Mouse (Mus musculus) lung, postnatal 0 days (tissue): ENCODE data around the gene Chtop. TPM values are rescaled to one million over a fixed set of nuclear protein-coding genes. Genes with fewer than 3 reads are reported as not detected.
A peak's percentile ranks its signal among the peaks of the same experiment; 100 is the strongest.

Experiments used
- ATAC-seq: fragments of 200-750 bp; cut with Nextera tagmentation; 2 replicates; pipeline ENCODE4 v1.8.0; 2017; ENCODE audit warnings: moderate library complexity
- DNase-seq: peaks from one replicate; pipeline ENCODE4 v3.0.0-alpha.2; 2016; ENCODE audit warnings: low spot score
- H3K27ac ChIP-seq: fragments of 300-500 bp; sonication (generic); 2 replicates; pipeline ENCODE4 v1.5.1; 2014; ENCODE audit warnings: antibody characterized with exemption, mild to moderate bottlenecking, low read length, mixed read lengths
- H3K27me3 ChIP-seq: fragments of 300-500 bp; sonication (generic); replicated peaks from 2 replicates; pipeline ENCODE4 v1.6.1; 2014; ENCODE audit warnings: low read length, mixed read lengths; ENCODE audit not compliant: insufficient read depth
- H3K36me3 ChIP-seq: fragments of 300-500 bp; sonication (generic); 2 replicates; pipeline ENCODE4 v1.6.1; 2014; ENCODE audit warnings: low read length, mixed read lengths; ENCODE audit not compliant: insufficient read depth
- H3K4me1 ChIP-seq: fragments of 300-500 bp; sonication (generic); 2 replicates; pipeline ENCODE4 v1.6.1; 2014; ENCODE audit warnings: antibody characterized with exemption, low read depth, low read length, mixed read lengths; ENCODE audit not compliant: insufficient read depth
- H3K4me2 ChIP-seq: fragments of 300-500 bp; sonication (generic); replicated peaks from 2 replicates; pipeline ENCODE4 v1.6.1; 2014; ENCODE audit warnings: low read depth, mild to moderate bottlenecking, low read length, moderate library complexity, mixed read lengths
- H3K4me3 ChIP-seq: fragments of 300-500 bp; sonication (generic); 2 replicates; pipeline ENCODE4 v1.5.1; 2014; ENCODE audit warnings: low read depth, low read length
- H3K9ac ChIP-seq: fragments of 300-500 bp; sonication (generic); replicated peaks from 2 replicates; pipeline ENCODE4 v1.6.1; 2014; ENCODE audit warnings: low read depth, mild to moderate bottlenecking
- H3K9me3 ChIP-seq: fragments of 300-500 bp; sonication (generic); 2 replicates; pipeline ENCODE4 v1.6.1; 2016; ENCODE audit warnings: low read length, mixed read lengths
- CTCF ChIP-seq: IDR thresholded peaks from 2 replicates; pipeline ENCODE4 v1.5.1; 2016; ENCODE audit warnings: antibody characterized with exemption, mild to moderate bottlenecking
- EP300 ChIP-seq: IDR thresholded peaks from 2 replicates; pipeline ENCODE4 v1.6.1; 2016; ENCODE audit warnings: antibody characterized with exemption, mild to moderate bottlenecking, control low read depth
- WGBS: fragments of 180-500 bp; shearing (Covaris S2); extraction: QIAGEN DNeasy Blood & Tissue Kit; methylation state at CpG from one replicate; pipeline ENCODE4 v1.1.7; 2014; 5-methylcytosine and 5-hydroxymethylcytosine counted together
- polyA plus RNA-seq: library from polyadenylated mRNA; unstranded; fragments of >200 nt; fragmentation: Nextera tagmentation; extraction: Ambion mirVana; gene quantifications from 2 replicates; pipeline ENCODE4 v1.2.1, GENCODE M21; 2015

Gene Chtop
- polyA plus RNA-seq, 1 experiment from 2014 or later = 85.8 TPM

- Histone ChIP-seq H3K4me2 (no peak overlapping the region), H3K9me3 (no peaks in the 10 kb centered on the region), H3K36me3 (no peaks in the 10 kb centered on the region), H3K27me3 (no peaks in the 10 kb centered on the region), H3K4me1 (no peaks in the 10 kb centered on the region; the same call in 1 of the 2 replicates), H3K9ac (no peak overlapping the region), H3K27ac (peak overlapping the region; percentile 48), H3K4me3 (no peak overlapping the region)
- DNase-seq = no peak
- TF ChIP-seq CTCF (no peak), EP300 (no peak)
- peak; percentile 8; the same call in 1 of the 2 replicates for ATAC-seq
- WGBS = 53% methylated on average over 2 of the region's 2 CpGs
Observed at GRCm38 (mm10) chr3:90526076-90526475, 16.8 kb upstream of the Chtop start.

- 53% methylated on average over 4 of the region's 4 CpGs for WGBS
- Histone ChIP-seq H3K36me3 (no peaks in the 10 kb centered on the region), H3K4me3 (no peak overlapping the region), H3K27ac (no peak overlapping the region), H3K4me2 (no peak overlapping the region), H3K4me1 (no peaks in the 10 kb centered on the region; the same call in 1 of the 2 replicates), H3K9me3 (no peaks in the 10 kb centered on the region), H3K27me3 (no peaks in the 10 kb centered on the region), H3K9ac (no peak overlapping the region)
- DNase-seq (peak; percentile 93), ATAC-seq (peak; percentile 47)
- TF ChIP-seq CTCF (peak; percentile 91), EP300 (0 out of 2 replicates have a peak, but pooled peaks have one; percentile 15)
Observed at GRCm38 (mm10) chr3:90525421-90525820, 16.1 kb upstream of the Chtop start.

- ATAC-seq (no peak), DNase-seq (no peak)
- no peaks in the 10 kb centered on the region for H3K36me3 ChIP-seq
- peaks cover 13% of the 10 kb centered on the region; the same call in 1 of the 2 replicates for H3K4me1 ChIP-seq
- 76% methylated on average over 4 of the region's 4 CpGs for WGBS
- no peak overlapping the region for H3K27ac ChIP-seq
- no peaks in the 10 kb centered on the region for H3K27me3 ChIP-seq
- no peak for TF ChIP-seq CTCF
- no peak for TF ChIP-seq EP300
- no peak overlapping the region for H3K4me3 ChIP-seq
- H3K9me3 ChIP-seq = no peaks in the 10 kb centered on the region
- H3K9ac ChIP-seq = no peak overlapping the region
- no peak overlapping the region for H3K4me2 ChIP-seq
Observed at GRCm38 (mm10) chr3:90517711-90518110, 8.4 kb upstream of the Chtop start.

- Histone ChIP-seq H3K4me1 (peaks cover 13% of the 10 kb centered on the region; the same call in 1 of the 2 replicates), H3K9me3 (no peaks in the 10 kb centered on the region), H3K27ac (0 out of 2 replicates have a peak overlapping the region, but pooled peaks have one; percentile 86), H3K4me2 (peak overlapping the region; percentile 93), H3K4me3 (no peak overlapping the region), H3K36me3 (no peaks in the 10 kb centered on the region), H3K27me3 (no peaks in the 10 kb centered on the region), H3K9ac (no peak overlapping the region)
- ATAC-seq (no peak), DNase-seq (no peak)
- 88% methylated on average over 4 of the region's 4 CpGs for WGBS
- TF ChIP-seq EP300 = no peak
Observed at GRCm38 (mm10) chr3:90515789-90516188, 6.5 kb upstream of the Chtop start.

- peak; percentile 58 for DNase-seq
- H3K4me3 ChIP-seq = peak overlapping the region; percentile 52
- no peaks in the 10 kb centered on the region for H3K27me3 ChIP-seq
- no peaks in the 10 kb centered on the region for H3K36me3 ChIP-seq
- H3K4me2 ChIP-seq = peak overlapping the region; percentile 93
- peak overlapping the region; percentile 64 for H3K9ac ChIP-seq
- WGBS = 36% methylated on average over 1 of the region's 1 CpGs
- ATAC-seq = peak; percentile 46
- H3K9me3 ChIP-seq = no peaks in the 10 kb centered on the region
- TF ChIP-seq EP300 (no peak), CTCF (no peak)
- peak overlapping the region; percentile 86 for H3K27ac ChIP-seq
- peaks cover 13% of the 10 kb centered on the region; the same call in 1 of the 2 replicates for H3K4me1 ChIP-seq
Observed at GRCm38 (mm10) chr3:90515242-90515641, 5.9 kb upstream of the Chtop start.

- ATAC-seq (peak; percentile 91), DNase-seq (peak; percentile 93)
- Histone ChIP-seq H3K4me3 (peak overlapping the region; percentile 52), H3K4me2 (peak overlapping the region; percentile 93), H3K9me3 (no peaks in the 10 kb centered on the region), H3K27me3 (no peaks in the 10 kb centered on the region), H3K4me1 (peaks cover 13% of the 10 kb centered on the region; the same call in 1 of the 2 replicates), H3K9ac (peak overlapping the region; percentile 64), H3K27ac (peak overlapping the region; percentile 86), H3K36me3 (no peaks in the 10 kb centered on the region)
- TF ChIP-seq EP300 (no peak), CTCF (no peak)
- whole genome bisulfite sequencing = under 1% methylated on average over 10 of the region's 10 CpGs
Observed at GRCm38 (mm10) chr3:90514691-90515090, 5.4 kb upstream of the Chtop start.
